Mouse (Mus musculus) MEL (cell line): ENCODE measurements around the gene Zfp790. TPM values are rescaled to one million over a fixed set of nuclear protein-coding genes. Genes with fewer than 3 reads are reported as not detected.

ENCODE experiments used
- DNase-seq: peaks from one replicate; pipeline ENCODE4 v3.0.0; 2011; ENCODE audit warnings: low read depth, low spot score
- H3K27ac ChIP-seq: 2 replicates; pipeline ENCODE4 v1.5.1; 2012; ENCODE audit warnings: low read depth, mild to moderate bottlenecking, control low read depth, low read length, moderate library complexity; ENCODE audit not compliant: control insufficient read depth
- H3K27me3 ChIP-seq, 2 experiments: fragments of 150-350 bp in 1 of 2; sonication (generic) in 1 of 2; 2 replicates each; pipeline ENCODE4 v1.6.1; 2012; ENCODE audit warnings: low read length in 2 of 2, mild to moderate bottlenecking in 2 of 2, improper control_type of control experiment in 1 of 2, moderate library complexity in 1 of 2; ENCODE audit not compliant: insufficient read depth in 2 of 2, control insufficient read depth in 1 of 2
- H3K36me3 ChIP-seq, 2 experiments: 2 replicates each; pipeline ENCODE4 v1.6.1; 2012 to 2014; ENCODE audit warnings: low read length in 2 of 2, improper control_type of control experiment in 1 of 2, inconsistent platforms in 1 of 2, mild to moderate bottlenecking in 1 of 2; ENCODE audit not compliant: insufficient read depth in 2 of 2, control insufficient read depth in 1 of 2
- H3K4me1 ChIP-seq, 2 experiments: fragments of 150-350 bp in 1 of 2; sonication (generic) in 1 of 2; 2 replicates each; pipeline ENCODE4 v1.6.1; 2012; ENCODE audit warnings: low read length in 2 of 2, improper control_type of control experiment in 1 of 2, mild to moderate bottlenecking in 1 of 2; ENCODE audit not compliant: insufficient read depth in 2 of 2, control insufficient read depth in 1 of 2
- H3K4me3 ChIP-seq, 2 experiments: fragments of 150-350 bp in 1 of 2; sonication (generic) in 1 of 2; 2 replicates each; pipeline ENCODE4 v1.5.1; 2012; ENCODE audit warnings: low read depth in 2 of 2, low read length in 2 of 2, mild to moderate bottlenecking in 2 of 2, moderate library complexity in 2 of 2, control low read depth in 1 of 2, improper control_type of control experiment in 1 of 2; ENCODE audit not compliant: control insufficient read depth in 1 of 2, insufficient read depth in 1 of 2
- H3K79me2 ChIP-seq: 2 replicates; pipeline ENCODE4 v1.6.1; 2012; ENCODE audit warnings: mild to moderate bottlenecking, low read length, moderate library complexity; ENCODE audit not compliant: control insufficient read depth, poor library complexity, insufficient read depth
- H3K9ac ChIP-seq: 2 replicates; pipeline ENCODE4 v1.6.1; 2012; ENCODE audit warnings: low read depth, mild to moderate bottlenecking, control low read depth, low read length, moderate library complexity; ENCODE audit not compliant: control insufficient read depth, poor library complexity, severe bottlenecking
- H3K9me3 ChIP-seq: fragments of 150-350 bp; sonication (generic); replicated peaks from 2 replicates; pipeline ENCODE4 v1.6.1; 2012; ENCODE audit warnings: mild to moderate bottlenecking, low read length, improper control_type of control experiment, moderate library complexity; ENCODE audit not compliant: insufficient read depth
- CHD1 ChIP-seq: IDR thresholded peaks from 2 replicates; pipeline ENCODE4 v1.6.1; 2012; ENCODE audit warnings: low read depth, mild to moderate bottlenecking, inconsistent platforms, low read length, improper control_type of control experiment
- CHD2 ChIP-seq: IDR thresholded peaks from 2 replicates; pipeline ENCODE4 v1.6.1; 2011; ENCODE audit warnings: low read length, improper control_type of control experiment
- CTCF ChIP-seq, 3 experiments: IDR thresholded peaks in 2 of 3; conservative IDR thresholded peaks in 1 of 3; 2 replicates each; pipeline ENCODE4 v1.5.1; 2011 to 2012; ENCODE audit warnings: low read length in 3 of 3, low read depth in 2 of 3, mild to moderate bottlenecking in 2 of 3, improper control_type of control experiment in 1 of 3, inconsistent platforms in 1 of 3, mixed read lengths in 1 of 3, moderate library complexity in 1 of 3; ENCODE audit not compliant: control insufficient read depth in 1 of 3, insufficient read depth in 1 of 3, poor library complexity in 1 of 3, severe bottlenecking in 1 of 3
- E2F4 ChIP-seq: IDR thresholded peaks from 2 replicates; pipeline ENCODE4 v1.6.1; 2011; ENCODE audit warnings: low read depth, low read length, improper control_type of control experiment, borderline replicate concordance
- GATA1 ChIP-seq: IDR thresholded peaks from 2 replicates; pipeline ENCODE4 v1.6.1; 2011; ENCODE audit warnings: low read depth, low read length, improper control_type of control experiment
- JUND ChIP-seq: IDR thresholded peaks from 2 replicates; pipeline ENCODE4 v1.6.1; 2011; ENCODE audit warnings: low read depth, mild to moderate bottlenecking, improper control_type of control experiment, low read length
- KAT2A ChIP-seq: conservative IDR thresholded peaks from 2 replicates; pipeline ENCODE4 v1.6.1; 2012; ENCODE audit warnings: low read depth, low read length, improper control_type of control experiment, inconsistent platforms
- MEF2A ChIP-seq: IDR thresholded peaks from 2 replicates; pipeline ENCODE4 v1.6.1; 2014; ENCODE audit warnings: low read depth, mild to moderate bottlenecking, inconsistent platforms, low read length, improper control_type of control experiment; ENCODE audit not compliant: poor library complexity, insufficient replicate concordance, severe bottlenecking; ENCODE audit errors: extremely low read depth
- MYB ChIP-seq: IDR thresholded peaks from 2 replicates; pipeline ENCODE4 v1.6.1; 2011; ENCODE audit warnings: mild to moderate bottlenecking, low read depth, low read length, improper control_type of control experiment
- MYC ChIP-seq: IDR thresholded peaks from 2 replicates; pipeline ENCODE4 v1.6.1; 2011; ENCODE audit warnings: low read depth, mild to moderate bottlenecking, low read length, improper control_type of control experiment, moderate library complexity
- NRF1 ChIP-seq: IDR thresholded peaks from 2 replicates; pipeline ENCODE4 v1.6.1; 2014; ENCODE audit warnings: low read depth, mild to moderate bottlenecking, inconsistent platforms, low read length, improper control_type of control experiment, moderate library complexity; ENCODE audit not compliant: poor library complexity, insufficient read depth, severe bottlenecking
- POLR2AphosphoS2 ChIP-seq: IDR thresholded peaks from 2 replicates; pipeline ENCODE4 v1.6.1; 2011; ENCODE audit warnings: low read length, improper control_type of control experiment
- POLR2AphosphoS5 ChIP-seq: IDR thresholded peaks from 2 replicates; pipeline ENCODE4 v1.6.1; 2012; ENCODE audit warnings: low read depth, borderline replicate concordance, mild to moderate bottlenecking, inconsistent platforms, low read length, moderate library complexity, mixed read lengths
- RAD21 ChIP-seq: IDR thresholded peaks from 2 replicates; pipeline ENCODE4 v1.6.1; 2011; ENCODE audit warnings: mild to moderate bottlenecking, low read depth, low read length, improper control_type of control experiment
- SMC3 ChIP-seq: IDR thresholded peaks from 2 replicates; pipeline ENCODE4 v1.6.1; 2011; ENCODE audit warnings: low read depth, low read length, improper control_type of control experiment
- TAL1 ChIP-seq: IDR thresholded peaks from 2 replicates; pipeline ENCODE4 v1.6.1; 2012; ENCODE audit warnings: mild to moderate bottlenecking, inconsistent platforms, low read length, moderate library complexity, mixed read lengths
- TBP ChIP-seq: IDR thresholded peaks from 2 replicates; pipeline ENCODE4 v1.8.0; 2011; ENCODE audit warnings: low read depth, low read length, improper control_type of control experiment
- TCF12 ChIP-seq: IDR thresholded peaks from 2 replicates; pipeline ENCODE4 v1.6.1; 2014; ENCODE audit warnings: low read depth, mild to moderate bottlenecking, inconsistent platforms, low read length, improper control_type of control experiment, moderate library complexity
- UBTF ChIP-seq: IDR thresholded peaks from 2 replicates; pipeline ENCODE4 v1.6.1; 2012; ENCODE audit warnings: low read depth, mild to moderate bottlenecking, inconsistent platforms, low read length, improper control_type of control experiment, moderate library complexity, borderline replicate concordance; ENCODE audit not compliant: insufficient read depth
- ZC3H11A ChIP-seq: IDR thresholded peaks from 2 replicates; pipeline ENCODE4 v1.6.1; 2012; ENCODE audit warnings: low read depth, mild to moderate bottlenecking, inconsistent platforms, low read length, improper control_type of control experiment
- polyA plus RNA-seq, 2 experiments: library from polyadenylated mRNA; stranded (reverse) in 1 of 2; unstranded in 1 of 2; fragments of >175 nt in 1 of 2; fragments of >200 nt in 1 of 2; gene quantifications; 2 replicates each; pipeline versions ENCODE4 v1.2.1 to v1.2.4; 2012; ENCODE audit warnings: low replicate concordance in 2 of 2, low read depth in 1 of 2; ENCODE audit not compliant: insufficient read length in 2 of 2, insufficient read depth in 1 of 2, missing spikeins in 1 of 2
- total RNA-seq: library from RNA; depleted of rRNA; stranded (reverse); fragments of 300-350 nt; gene quantifications from 2 replicates; pipeline ENCODE4 v1.2.3, GENCODE M21; 2012

Gene Zfp790
- total and polyA plus RNA-seq, 3 experiments, result 3.8 to 4.9 TPM; not detected in 1

DNA sequence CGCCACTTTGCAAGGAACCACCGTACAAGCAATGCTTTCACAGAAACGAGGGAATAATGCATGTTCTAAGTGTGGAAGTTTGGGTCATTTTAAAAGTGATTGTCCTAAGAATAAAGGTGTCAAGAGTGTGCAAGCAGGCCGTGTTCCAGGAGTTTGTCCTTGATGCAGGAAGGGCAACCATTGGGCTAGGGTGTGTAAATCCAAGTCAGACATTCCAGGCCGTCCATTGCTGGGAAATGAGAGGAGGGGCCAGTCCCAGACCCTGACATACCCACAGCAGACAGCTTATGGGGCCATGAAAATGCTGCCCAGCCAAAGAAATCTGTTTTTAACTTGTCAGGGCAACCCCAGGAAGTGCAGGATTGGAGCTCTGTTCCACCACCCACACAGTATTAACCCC is 8.9 kb upstream of the Zfp790 start:
- Histone ChIP-seq H3K9me3 (no peaks in the 10 kb centered on the region), H3K27ac (no peak overlapping the region)

DNA sequence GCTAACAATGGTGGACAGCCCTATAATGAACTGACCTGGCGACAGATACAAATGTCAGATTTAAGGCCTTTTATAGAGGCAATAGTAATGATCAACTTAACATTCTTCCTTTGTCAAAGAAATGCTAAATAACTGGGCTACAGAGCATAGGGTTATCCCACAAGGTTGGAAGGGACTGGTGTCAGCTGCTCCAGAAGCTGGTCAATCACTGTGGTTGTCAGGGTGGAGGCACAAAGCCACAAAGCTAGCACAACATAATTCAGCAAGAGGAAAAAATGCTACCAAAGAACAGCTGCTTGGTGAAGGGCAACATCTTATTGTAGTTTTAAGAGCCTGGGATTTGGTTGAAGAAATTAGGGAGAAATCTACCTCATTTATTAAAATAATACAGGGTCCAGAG is 3.7 kb upstream of the Zfp790 start:
- Histone ChIP-seq H3K9me3 (no peaks in the 10 kb centered on the region), H3K4me3 (no peak overlapping the region), H3K36me3 (peaks cover 0 to 3% of the 10 kb centered on the region in 2 experiments; a peak in 2 of 4 replicates), H3K79me2 (0 out of 2 replicates have a peak, but pooled peaks cover 2% of the 10 kb centered on the region), H3K27ac (no peak overlapping the region)
- no peak for TF ChIP-seq MYC
- TF ChIP-seq CTCF (IDR thresholded peaks at IDR 0.05 in 2 of 3, conservative IDR thresholded peaks at IDR 0.05 in 1 of 3; ENCODE audit: control insufficient read depth in 1 of 3, insufficient read depth in 1 of 3, low read depth in 2 of 3, low read length in 3 of 3, poor library complexity in 1 of 3, severe bottlenecking in 1 of 3), result no peak
- no peak for TF ChIP-seq KAT2A
- TF ChIP-seq TBP, result no peak
- TF ChIP-seq MYB, result no peak
- TF ChIP-seq UBTF, result no peak
- TF ChIP-seq E2F4, result no peak
- no peak for TF ChIP-seq POLR2AphosphoS5
- no peak for TF ChIP-seq POLR2AphosphoS2
- no peak for TF ChIP-seq MEF2A
- TF ChIP-seq RAD21, result no peak
- TF ChIP-seq GATA1, result no peak
- no peak for TF ChIP-seq CHD2
- TF ChIP-seq SMC3, result no peak
- TF ChIP-seq TCF12, result no peak
- TF ChIP-seq CHD1, result no peak
- no peak for TF ChIP-seq TAL1
- TF ChIP-seq NRF1, result no peak
- TF ChIP-seq, all 39 proteins: peak for 0
- H3K9ac ChIP-seq, result no peak overlapping the region
- H3K4me1 ChIP-seq, result peaks cover 0 to 6% of the 10 kb centered on the region in 2 experiments; a peak in 2 of 4 replicates
- DNase-seq, result no peak
- no peaks in the 10 kb centered on the region for H3K27me3 ChIP-seq

More for the DNA sequence above, 8.9 kb upstream of the Zfp790 start:
- Histone ChIP-seq H3K9ac (no peak overlapping the region), H3K79me2 (no peaks in the 10 kb centered on the region), H3K36me3 (no peaks in the 10 kb centered on the region)
- TF ChIP-seq TBP (no peak), CHD2 (no peak), ZC3H11A (no peak), JUND (no peak), RAD21 (no peak), KAT2A (no peak)
- TF ChIP-seq, all 39 proteins: peak for 0
- Histone ChIP-seq H3K4me1 (no peaks in the 10 kb centered on the region), H3K4me3 (no peak overlapping the region), H3K27me3 (no peaks in the 10 kb centered on the region)
- no peak for DNase-seq
